Mouse (Mus musculus): Measurements from ENCODE around the gene Suclg2. TPM values are rescaled to one million over a fixed set of nuclear protein-coding genes. Genes with fewer than 3 reads are reported as not detected.

Suclg2 gene
- polyA plus RNA-seq (2012) = 0.82 and 1.0 TPM in 2 replicates

GRCm38 (mm10) chr6:95718031-95718968 is at the start of gene Suclg2:
Gene Suclg2, minus strand, starts transcription at chr6:95718800.
- H3K4me1 ChIP-seq (ENCODE audit: control insufficient read depth) = peaks cover 35% of the 10 kb centered on the region
- TF ChIP-seq TAL1 (IDR thresholded peaks at IDR 0.05; ENCODE audit: low read length) (no peak), GATA1 (IDR thresholded peaks at IDR 0.05; ENCODE audit: low read length) (no peak)
- H3K4me3 ChIP-seq (replicated peaks) = peak within 1 kb of the TSS; percentile 90

GRCm38 (mm10) chr6:95766566-95766965 is 48.0 kb upstream of the Suclg2 start:
- H3K9me3 ChIP-seq (ENCODE audit: control insufficient read depth, low read length) = no peaks in the 10 kb centered on the region
- H3K4me1 ChIP-seq (ENCODE audit: control insufficient read depth) = no peaks in the 10 kb centered on the region
- no peaks in the 10 kb centered on the region for H3K27me3 ChIP-seq (ENCODE audit: control insufficient read depth)
- TF ChIP-seq TAL1 (IDR thresholded peaks at IDR 0.05; ENCODE audit: low read length) = no peak
- no peak for TF ChIP-seq GATA1 (IDR thresholded peaks at IDR 0.05; ENCODE audit: low read length)
- H3K36me3 ChIP-seq (ENCODE audit: control insufficient read depth) = no peaks in the 10 kb centered on the region
- H3K4me3 ChIP-seq (replicated peaks) = no peak overlapping the region

More at GRCm38 (mm10) chr6:95718031-95718968, at the start of gene Suclg2:
- H3K36me3 ChIP-seq (ENCODE audit: control insufficient read depth) = no peaks in the 10 kb centered on the region; the same call in 1 of the 2 replicates
- no peaks in the 10 kb centered on the region for H3K27me3 ChIP-seq (ENCODE audit: control insufficient read depth)
- no peaks in the 10 kb centered on the region for H3K9me3 ChIP-seq (ENCODE audit: control insufficient read depth, low read length)

- TF ChIP-seq TAL1 (IDR thresholded peaks at IDR 0.05; ENCODE audit: low read length) = no peak
- no peak for TF ChIP-seq GATA1 (IDR thresholded peaks at IDR 0.05; ENCODE audit: low read length)
- peaks cover 3% of the 10 kb centered on the region; the same call in 1 of the 2 replicates for H3K9me3 ChIP-seq (ENCODE audit: control insufficient read depth, low read length)
- no peak overlapping the region for H3K4me3 ChIP-seq (replicated peaks)
Observed at GRCm38 (mm10) chr6:95759558-95760172, 41.1 kb upstream of the Suclg2 start.

GRCm38 (mm10) chr6:95742378-95742777 is 23.8 kb upstream of the Suclg2 start:
- TF ChIP-seq TAL1 (IDR thresholded peaks at IDR 0.05; ENCODE audit: low read length) = no peak
- TF ChIP-seq GATA1 (IDR thresholded peaks at IDR 0.05; ENCODE audit: low read length) = no peak
- Histone ChIP-seq H3K36me3 (ENCODE audit: control insufficient read depth) (no peaks in the 10 kb centered on the region), H3K4me3 (replicated peaks) (no peak overlapping the region), H3K27me3 (ENCODE audit: control insufficient read depth) (no peaks in the 10 kb centered on the region), H3K4me1 (ENCODE audit: control insufficient read depth) (no peaks in the 10 kb centered on the region), H3K9me3 (ENCODE audit: control insufficient read depth, low read length) (no peaks in the 10 kb centered on the region)

More at GRCm38 (mm10) chr6:95759558-95760172, 41.1 kb upstream of the Suclg2 start:
- no peaks in the 10 kb centered on the region for H3K4me1 ChIP-seq (ENCODE audit: control insufficient read depth)
- H3K27me3 ChIP-seq (ENCODE audit: control insufficient read depth) = no peaks in the 10 kb centered on the region
- H3K36me3 ChIP-seq (ENCODE audit: control insufficient read depth) = no peaks in the 10 kb centered on the region

- H3K4me1 ChIP-seq (ENCODE audit: control insufficient read depth) = no peaks in the 10 kb centered on the region
- H3K36me3 ChIP-seq (ENCODE audit: control insufficient read depth) = no peaks in the 10 kb centered on the region
- no peaks in the 10 kb centered on the region for H3K27me3 ChIP-seq (ENCODE audit: control insufficient read depth)
- TF ChIP-seq GATA1 (IDR thresholded peaks at IDR 0.05; ENCODE audit: low read length) = no peak
- TF ChIP-seq TAL1 (IDR thresholded peaks at IDR 0.05; ENCODE audit: low read length) = no peak
- no peak overlapping the region for H3K4me3 ChIP-seq (replicated peaks)
- peaks cover 2% of the 10 kb centered on the region; the same call in 1 of the 2 replicates for H3K9me3 ChIP-seq (ENCODE audit: control insufficient read depth, low read length)
Observed at GRCm38 (mm10) chr6:95731570-95732367, 13.2 kb upstream of the Suclg2 start.

GRCm38 (mm10) chr6:95729399-95729798 is 10.8 kb upstream of the Suclg2 start:
- no peaks in the 10 kb centered on the region for H3K4me1 ChIP-seq (ENCODE audit: control insufficient read depth)
- H3K4me3 ChIP-seq (replicated peaks) = no peak overlapping the region
- no peak for TF ChIP-seq TAL1 (IDR thresholded peaks at IDR 0.05; ENCODE audit: low read length)
- TF ChIP-seq GATA1 (IDR thresholded peaks at IDR 0.05; ENCODE audit: low read length) = no peak

GRCm38 (mm10) chr6:95725281-95725680 is 6.7 kb upstream of the Suclg2 start:
- no peak for TF ChIP-seq TAL1 (IDR thresholded peaks at IDR 0.05; ENCODE audit: low read length)
- TF ChIP-seq GATA1 (IDR thresholded peaks at IDR 0.05; ENCODE audit: low read length) = no peak
- Histone ChIP-seq H3K4me3 (replicated peaks) (no peak overlapping the region), H3K36me3 (ENCODE audit: control insufficient read depth) (no peaks in the 10 kb centered on the region), H3K27me3 (ENCODE audit: control insufficient read depth) (no peaks in the 10 kb centered on the region), H3K4me1 (ENCODE audit: control insufficient read depth) (peaks cover 5% of the 10 kb centered on the region; the same call in 1 of the 2 replicates), H3K9me3 (ENCODE audit: control insufficient read depth, low read length) (no peaks in the 10 kb centered on the region)

More at GRCm38 (mm10) chr6:95729399-95729798, 10.8 kb upstream of the Suclg2 start:
- Histone ChIP-seq H3K36me3 (ENCODE audit: control insufficient read depth) (no peaks in the 10 kb centered on the region), H3K27me3 (ENCODE audit: control insufficient read depth) (no peaks in the 10 kb centered on the region), H3K9me3 (ENCODE audit: control insufficient read depth, low read length) (peaks cover 2% of the 10 kb centered on the region; the same call in 1 of the 2 replicates)

- Histone ChIP-seq H3K27me3 (ENCODE audit: control insufficient read depth) (no peaks in the 10 kb centered on the region), H3K4me1 (ENCODE audit: control insufficient read depth) (peaks cover 17% of the 10 kb centered on the region), H3K4me3 (replicated peaks) (no peak overlapping the region), H3K36me3 (ENCODE audit: control insufficient read depth) (no peaks in the 10 kb centered on the region), H3K9me3 (ENCODE audit: control insufficient read depth, low read length) (no peaks in the 10 kb centered on the region)
- no peak for TF ChIP-seq GATA1 (IDR thresholded peaks at IDR 0.05; ENCODE audit: low read length)
- TF ChIP-seq TAL1 (IDR thresholded peaks at IDR 0.05; ENCODE audit: low read length) = no peak
Observed at GRCm38 (mm10) chr6:95723361-95723760, 4.8 kb upstream of the Suclg2 start.

Data from erythroblast, embryonic 14.5 days (primary cell).